Mouse (Mus musculus): Measurements from ENCODE around the gene Ssu2. TPM values are rescaled to one million over a fixed set of nuclear protein-coding genes. Genes with fewer than 3 reads are reported as not detected.

Ssu2 gene
- total RNA-seq (2021) = 1 to 10 TPM; 2.8 to 3.3 TPM
- long read RNA-seq, experiment 1, partial matches to known transcripts = 0 of 3 reads
- long read RNA-seq, experiment 1, other reads (novel, unspliced or antisense) = 3 of 3 reads
- long read RNA-seq, experiment 2, partial matches to known transcripts = 0 of 1 reads
- long read RNA-seq, experiment 2, other reads (novel, unspliced or antisense) = 1 of 1 reads

DNA sequence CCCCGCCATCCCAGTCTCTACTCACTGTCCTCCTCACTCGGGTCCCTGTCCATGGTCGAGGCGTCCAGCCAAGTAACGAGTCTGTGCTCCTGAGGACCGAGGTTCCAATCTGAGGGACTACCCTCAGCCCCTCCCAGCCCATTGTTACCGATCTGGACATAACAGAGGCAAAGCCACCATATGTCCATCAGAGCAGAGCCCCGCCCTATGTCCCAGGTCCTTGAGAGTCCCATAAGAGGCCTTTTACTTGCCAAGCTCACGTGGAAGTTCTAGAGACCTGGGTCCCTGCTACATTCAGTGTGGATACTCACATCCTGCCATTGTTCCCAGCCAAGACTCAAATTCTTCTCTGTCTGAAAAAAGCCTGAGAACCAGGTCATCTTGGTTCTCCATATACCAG is at the start of gene Ssu2:
Ssu2 (minus strand) TSS at position 77 of the 400 bp plus-strand sequence.
- no peak for DNase-seq (ENCODE audit: low spot score in 2 of 2)

DNA sequence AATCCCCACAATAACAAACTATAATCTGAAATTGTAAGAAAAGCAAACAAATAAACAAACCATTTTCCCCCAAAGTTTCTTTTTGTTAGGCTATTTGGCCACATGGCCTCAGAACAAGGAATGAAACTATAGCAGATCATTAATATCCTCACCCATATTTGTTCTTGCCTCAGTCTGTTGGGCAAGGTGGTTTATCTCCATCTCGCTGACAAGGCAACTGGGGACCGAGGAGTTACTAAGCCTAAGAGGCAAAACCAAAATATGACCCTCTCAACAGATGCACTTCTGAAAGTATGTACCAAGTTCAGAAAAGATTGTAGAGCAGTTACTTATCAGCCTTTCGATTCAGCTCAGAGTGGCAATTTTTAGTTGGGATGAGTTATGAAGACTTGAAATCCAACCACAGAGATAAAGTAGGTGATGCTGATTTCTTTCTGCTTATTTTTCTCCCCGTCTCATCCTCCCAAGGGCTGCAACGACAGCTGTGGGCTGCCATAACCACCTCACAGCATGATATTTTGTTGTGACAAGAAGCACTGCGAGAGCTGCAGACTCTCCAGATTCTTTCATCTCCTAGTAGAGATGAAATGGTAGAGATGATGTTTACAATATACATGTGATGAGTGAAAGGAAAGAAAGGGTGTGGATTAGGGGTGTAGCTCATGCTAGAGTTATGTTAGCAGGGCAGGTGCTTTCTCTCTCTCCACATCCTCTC is 38.4 kb upstream of the Ssu2 start:
- no peak for DNase-seq (ENCODE audit: low spot score in 2 of 2)

DNA sequence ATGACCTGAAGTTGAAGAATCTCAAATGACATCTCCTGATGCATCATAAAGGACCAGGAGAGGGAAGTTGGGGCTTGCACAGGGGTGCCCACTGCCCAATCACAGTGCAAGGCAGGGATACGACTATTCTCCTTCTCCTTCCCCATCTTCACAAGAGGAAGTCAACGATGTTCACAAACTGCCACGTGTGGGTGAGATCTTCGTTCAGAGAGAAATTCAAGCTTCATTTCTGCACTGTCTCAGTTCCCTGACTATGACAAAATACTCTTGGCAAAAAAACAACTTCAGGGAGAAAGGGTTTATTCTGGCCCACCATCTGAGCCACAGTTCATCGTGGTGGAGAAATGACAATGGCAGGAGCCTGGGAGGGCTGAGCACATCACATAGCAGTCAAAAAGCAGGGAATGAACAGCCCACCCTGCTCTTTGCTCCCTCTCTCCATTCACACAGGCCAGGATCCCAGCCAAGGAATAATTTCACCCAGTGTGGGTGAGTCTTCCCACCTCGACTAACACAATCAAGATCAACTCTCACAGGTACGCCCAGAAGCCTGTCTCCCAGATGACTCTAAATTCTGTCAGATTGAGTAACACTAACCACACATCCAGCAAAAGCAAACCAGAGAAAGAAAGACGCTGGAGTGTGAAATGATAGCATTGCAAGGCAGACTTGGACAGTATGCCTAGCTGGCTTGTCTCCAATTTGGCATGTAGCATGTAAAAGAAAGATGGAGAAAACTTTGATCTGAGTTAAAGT is 36.1 kb upstream of the Ssu2 start:
- peak in 1 of 2 experiments; percentile 32 for DNase-seq (ENCODE audit: low spot score in 2 of 2)

DNA sequence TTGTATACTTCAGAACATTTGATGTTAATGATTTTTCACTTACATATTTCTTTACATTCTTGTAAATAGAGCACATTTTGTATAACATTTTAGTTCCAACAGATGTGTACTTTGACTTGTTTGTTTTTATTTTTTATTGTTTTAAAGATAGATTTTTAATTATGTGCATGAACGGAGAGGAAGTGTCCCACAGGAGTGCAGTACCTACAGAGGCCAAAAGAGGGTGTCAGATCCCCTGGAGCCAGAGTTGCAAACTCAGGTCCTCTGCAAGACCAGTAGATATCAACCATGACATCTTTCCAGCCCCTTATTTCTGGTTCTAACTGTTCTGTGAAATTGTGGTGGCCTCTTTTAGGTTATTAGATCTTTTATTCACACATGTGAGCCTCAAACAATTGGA is 33.1 kb upstream of the Ssu2 start:
- DNase-seq (ENCODE audit: low spot score in 2 of 2) = no peak

DNA sequence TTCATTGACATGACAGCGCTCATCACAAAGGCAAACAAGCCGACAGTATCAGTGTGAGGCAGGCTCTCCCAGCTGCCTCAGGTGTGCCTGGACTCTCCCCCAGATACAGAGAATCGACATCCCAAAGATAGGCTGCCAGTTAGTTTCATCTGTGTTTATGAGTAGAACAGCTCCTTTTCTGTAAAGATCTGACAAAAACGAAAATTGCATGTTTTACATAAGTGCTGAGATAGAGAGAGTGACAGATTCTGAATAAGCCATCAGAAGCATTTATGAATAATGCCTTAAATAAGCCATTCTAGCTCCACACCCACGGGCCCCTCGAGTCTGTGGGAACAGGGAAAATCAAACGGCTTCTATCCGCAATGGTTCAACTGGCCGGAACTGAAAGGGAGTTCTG is 31.5 kb upstream of the Ssu2 start:
- DNase-seq (ENCODE audit: low spot score in 2 of 2) = no peak

DNA sequence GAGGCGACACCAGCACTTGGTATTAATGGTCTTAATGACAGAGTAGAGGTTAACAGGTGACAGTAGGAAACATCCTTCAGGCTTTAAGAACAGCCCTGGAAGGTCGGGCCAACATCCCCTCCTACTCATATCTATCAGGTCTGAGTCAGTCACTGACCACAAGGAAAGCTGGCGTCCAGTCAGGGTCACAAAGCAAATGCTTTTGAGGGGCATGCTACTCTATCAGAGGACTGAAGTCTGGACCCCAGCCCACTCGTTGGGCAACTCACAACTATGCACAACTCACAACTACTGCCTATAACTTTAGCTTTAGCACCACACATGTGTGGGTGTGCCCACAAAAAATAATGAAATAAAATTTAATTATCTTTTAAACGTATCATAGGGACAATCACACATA is 16.3 kb upstream of the Ssu2 start:
- no peak for DNase-seq (ENCODE audit: low spot score in 2 of 2)

DNA sequence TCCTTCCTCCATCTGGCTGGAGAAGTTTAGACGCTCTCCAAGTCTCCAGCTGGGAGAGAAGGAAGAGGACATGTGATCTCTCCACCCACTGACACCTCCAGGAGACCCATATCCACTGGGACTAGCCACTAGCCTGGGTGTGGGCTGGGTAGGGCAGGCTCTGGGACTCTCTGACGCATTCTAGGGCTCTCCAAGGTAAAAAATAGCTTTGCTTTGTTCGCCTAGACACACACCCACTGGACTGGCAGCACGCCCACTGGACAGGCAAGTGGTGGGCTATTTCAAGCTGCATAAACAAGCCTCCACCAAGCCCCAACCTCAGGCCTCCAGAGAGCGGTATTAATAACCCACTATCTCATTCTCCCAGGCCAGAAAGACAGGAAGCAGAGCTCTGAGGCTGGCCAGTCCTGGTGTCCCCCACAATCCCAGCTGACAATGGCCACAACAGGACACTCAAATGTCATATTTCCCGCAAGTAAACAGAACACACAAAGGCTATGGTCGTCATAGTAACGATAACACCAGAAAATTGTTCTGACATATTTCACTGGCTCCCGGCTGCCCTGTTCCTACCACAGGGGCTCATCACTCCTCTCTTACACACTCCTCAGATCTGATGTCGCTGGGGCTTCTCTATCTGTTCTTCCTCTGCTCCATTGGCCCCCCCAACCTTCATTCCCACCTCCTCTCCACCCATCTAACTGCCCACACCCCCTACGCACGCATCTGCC is 14.3 kb upstream of the Ssu2 start:
- DNase-seq (ENCODE audit: low spot score in 2 of 2) = peak; percentile 52 to 81

DNA sequence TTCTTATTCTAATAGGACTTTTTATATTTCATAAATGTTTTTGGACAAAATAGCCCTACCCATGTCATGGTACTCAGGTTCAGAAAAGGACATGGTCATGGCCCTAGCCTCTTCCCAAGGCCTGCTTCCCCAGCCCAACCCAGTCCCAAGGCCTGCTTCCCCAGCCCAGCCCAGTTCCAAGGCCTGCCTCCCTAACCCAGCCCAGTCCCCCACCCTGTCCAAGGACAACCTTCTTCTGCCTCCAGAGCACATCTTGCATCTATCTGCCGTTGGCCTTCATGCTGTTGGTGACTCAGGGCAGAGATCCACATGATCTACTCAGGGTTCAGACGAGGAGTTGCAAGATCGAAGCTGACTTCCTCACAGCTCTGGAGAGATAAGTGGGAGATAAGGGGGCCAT is 9.5 kb upstream of the Ssu2 start:
- DNase-seq (ENCODE audit: low spot score in 2 of 2) = no peak

DNA sequence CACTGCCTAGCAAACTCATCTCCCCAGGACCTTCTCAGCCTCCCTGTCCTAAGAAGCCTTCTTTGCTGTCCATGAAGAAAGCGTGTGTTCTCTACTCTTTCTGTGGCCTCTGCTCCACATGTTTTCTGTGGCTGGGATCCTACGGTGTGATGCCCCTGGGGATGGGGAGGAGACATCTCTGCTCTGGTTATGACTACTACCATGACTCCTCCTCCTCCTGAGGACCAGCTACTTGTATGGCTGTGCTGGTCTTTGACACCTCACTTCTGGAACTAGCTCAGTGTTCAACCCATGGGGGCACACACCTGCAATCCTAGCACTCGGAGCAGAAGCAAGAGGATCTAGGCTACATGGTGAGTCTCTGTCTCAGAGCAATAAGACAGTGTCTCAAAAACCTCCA is 8.5 kb upstream of the Ssu2 start:
- DNase-seq (ENCODE audit: low spot score in 2 of 2) = no peak

DNA sequence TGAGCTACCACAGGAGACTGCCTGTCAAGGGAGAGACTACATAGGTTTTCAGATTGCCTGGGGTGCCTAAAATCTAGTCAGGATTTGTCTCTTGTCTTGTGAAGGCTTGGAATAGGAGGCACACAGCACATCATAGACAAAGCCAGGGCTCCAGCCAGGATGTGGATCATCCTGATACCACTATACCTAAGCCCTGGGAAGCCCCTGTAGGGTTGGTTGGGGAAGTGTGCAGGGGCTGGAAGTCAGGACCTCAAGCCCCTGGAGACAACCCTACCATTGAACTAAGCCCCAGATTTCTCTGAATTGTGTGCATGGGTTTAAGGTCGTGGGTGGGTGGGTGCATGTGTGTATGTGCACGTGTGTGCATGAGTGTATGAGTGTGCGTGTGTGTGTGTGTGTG is 562 bp upstream of the Ssu2 start:
- no peak for DNase-seq (ENCODE audit: low spot score in 2 of 2)

DNA sequence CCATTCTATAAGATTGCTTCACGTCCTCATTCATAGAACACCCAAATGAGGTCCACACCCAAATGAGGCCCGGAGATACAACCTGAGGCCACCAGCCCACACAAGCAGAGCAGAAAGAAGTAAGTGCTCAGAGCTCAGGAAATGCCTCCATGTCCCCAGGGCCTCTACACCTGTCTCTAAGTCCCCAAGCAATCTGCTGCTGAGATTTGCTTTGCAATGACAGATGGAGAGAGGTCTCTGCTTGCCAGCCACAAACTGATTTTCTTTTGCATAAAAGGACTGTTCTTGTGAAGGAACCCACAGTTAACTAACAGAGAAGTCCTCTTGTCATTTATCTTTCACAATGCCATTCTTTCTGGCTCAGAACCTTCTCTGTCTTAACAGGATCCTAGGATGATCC is 1.6 kb downstream of the Ssu2 start:
- no peak for DNase-seq (ENCODE audit: low spot score in 2 of 2)

DNA sequence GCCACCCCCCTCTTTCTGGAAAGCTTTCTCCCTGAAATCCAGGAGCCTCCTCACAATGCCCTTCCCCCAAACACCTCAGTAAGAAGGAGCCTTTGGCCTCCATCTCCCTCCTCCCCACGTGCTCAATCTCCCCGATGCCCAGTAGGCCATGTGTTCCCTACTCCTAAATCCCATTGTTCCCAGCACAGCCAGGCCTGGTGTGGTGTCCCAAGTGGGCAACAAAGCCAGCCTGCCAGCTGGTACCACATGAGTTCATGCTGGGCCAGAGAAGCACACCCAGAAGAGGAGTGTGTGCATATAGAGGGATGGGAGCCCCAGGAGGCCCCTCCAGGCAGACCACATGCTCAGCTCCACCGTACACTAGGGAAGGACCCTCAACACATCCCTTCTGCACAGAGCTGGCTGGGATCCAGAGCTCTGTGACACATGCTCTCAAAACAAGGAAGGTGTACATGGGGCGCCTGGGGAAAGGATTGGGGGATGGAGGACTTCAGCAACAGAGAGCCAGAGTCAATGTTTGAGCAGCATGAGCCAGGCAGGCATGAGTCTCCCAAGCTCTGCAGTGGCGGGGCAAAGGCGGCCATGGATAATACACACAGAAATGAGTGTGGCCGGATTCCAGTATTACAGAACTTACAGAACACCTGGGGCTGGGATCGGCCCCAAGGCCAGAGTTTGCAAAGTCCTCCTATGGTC is 4.7 kb downstream of the Ssu2 start:
- DNase-seq (ENCODE audit: low spot score in 2 of 2) = no peak

DNA sequence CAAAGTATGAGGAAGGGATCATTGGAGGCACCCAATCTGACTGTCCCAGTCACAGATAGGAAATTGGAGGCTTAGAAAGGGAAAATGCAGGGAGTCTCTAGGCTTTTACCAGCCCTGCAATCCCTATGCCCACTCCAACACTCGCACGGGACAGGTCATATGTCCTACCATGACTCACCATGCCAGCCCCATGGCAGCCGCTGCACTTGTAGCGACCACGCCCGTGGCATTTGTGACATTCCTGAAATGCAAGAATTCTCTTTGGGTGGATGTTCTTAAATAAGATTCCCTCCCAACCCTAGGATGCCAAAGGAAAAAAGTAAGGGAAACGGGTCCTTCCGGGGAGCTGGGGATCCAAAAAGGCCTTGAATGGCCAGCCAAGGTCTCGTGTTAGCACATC is 8.8 kb downstream of the Ssu2 start:
- DNase-seq (ENCODE audit: low spot score in 2 of 2) = no peak

DNA sequence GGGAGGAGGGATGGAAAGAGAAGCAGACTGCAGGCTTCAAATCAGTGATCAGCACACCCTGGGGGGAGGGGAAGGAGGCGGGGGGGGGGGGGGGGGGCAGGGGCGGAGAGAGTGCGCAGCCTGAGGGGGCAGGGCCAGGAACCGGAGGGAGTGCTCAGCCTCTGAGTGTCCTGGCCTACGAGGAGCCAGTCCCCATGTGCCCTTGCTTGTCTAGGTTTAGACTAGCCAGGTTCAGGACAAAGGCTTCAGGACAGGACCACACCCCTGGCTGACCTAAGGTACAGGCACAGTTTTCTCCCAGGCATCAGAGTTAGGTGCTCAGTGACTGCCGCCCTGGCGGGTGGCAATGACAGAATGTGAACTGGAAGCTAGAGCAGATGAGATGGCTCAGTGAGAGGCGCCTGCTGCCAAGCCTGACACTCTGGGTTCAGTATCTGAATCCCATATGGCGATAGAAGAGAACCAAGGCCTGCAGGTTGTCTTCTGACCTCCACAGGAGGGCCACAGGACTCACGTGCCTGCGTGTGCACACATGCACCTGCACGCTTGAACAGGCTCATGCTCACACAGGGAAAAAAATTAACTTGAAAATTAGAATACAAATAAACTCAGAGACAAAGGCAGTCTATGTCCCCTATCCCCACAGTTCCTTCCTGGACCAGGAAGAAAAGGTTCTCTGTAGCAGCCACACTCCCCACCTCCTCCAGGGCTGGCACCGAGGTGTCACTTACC is 12.0 kb downstream of the Ssu2 start:
- DNase-seq (ENCODE audit: low spot score in 2 of 2) = no peak

DNA sequence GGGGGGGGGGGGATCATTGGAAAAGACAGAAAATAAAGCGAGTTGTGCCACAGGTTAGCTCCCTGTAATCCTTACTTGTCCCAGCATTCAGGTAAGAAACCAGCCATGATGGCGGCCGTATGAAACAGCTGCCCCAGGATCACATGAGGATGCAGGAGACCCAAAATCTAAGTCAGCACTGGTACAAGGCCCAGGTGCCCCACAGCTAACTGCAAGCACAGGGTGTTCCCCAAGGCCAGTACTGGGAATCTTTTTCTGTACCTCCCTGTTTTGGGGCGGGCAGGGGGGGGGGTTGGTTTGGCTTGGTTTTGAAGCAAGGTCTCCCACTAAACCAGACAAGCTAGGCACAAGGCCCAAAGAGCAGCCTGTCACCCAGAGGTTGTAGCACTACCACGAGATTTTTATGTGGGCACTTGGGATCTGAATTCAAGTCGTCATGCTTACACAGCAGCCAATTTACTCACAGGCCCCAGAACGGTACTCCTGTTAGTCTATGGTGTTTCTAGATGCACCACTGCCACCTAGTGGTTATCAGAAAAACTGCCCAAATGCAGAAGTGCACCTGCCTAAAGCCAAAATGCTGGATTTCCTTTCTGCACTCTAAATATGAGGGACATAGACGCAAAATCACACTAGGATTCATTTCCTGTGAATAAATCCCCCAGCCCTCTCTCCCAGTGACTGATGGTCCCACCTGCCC is 13.8 kb downstream of the Ssu2 start:
- DNase-seq (ENCODE audit: low spot score in 2 of 2) = no peak

DNA sequence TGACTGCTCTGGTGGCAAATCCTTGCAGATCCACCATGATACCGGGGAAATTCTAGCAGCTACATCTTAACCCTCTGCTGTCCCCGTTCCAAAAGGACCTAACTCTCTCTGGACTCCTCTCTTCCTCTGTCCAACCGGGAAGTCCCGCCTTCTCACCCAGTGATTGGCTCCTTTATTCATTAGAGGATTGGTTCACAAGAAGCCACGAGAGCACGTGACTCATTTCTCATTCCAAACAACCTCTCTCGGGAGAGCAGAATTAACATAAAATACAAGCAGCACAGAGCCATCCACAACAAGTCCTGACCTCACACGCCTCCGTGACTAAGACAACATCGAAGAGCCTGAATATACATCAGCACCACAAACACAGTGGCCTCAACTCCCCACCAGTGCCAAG is 22.5 kb downstream of the Ssu2 start:
- no peak for DNase-seq (ENCODE audit: low spot score in 2 of 2)

DNA sequence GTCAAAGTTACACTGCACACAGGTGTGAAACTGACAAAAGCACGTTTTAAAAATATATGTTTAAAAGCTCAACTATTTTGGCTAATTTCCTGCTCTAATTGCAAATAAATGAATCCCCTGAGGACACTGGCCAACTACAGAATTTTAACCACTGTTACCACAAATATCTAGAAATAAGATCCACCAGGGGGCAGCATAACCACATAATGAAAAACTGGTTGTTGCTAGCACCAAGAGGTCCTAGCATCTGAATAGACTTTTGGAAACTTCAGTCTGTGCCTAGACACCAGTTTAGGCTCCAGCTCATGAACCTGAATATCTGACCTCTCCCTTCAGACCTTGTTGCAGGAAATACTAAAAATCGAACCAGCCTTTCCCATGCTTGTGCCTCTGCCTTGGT is 23.2 kb downstream of the Ssu2 start:
- no peak for DNase-seq (ENCODE audit: low spot score in 2 of 2)

DNA sequence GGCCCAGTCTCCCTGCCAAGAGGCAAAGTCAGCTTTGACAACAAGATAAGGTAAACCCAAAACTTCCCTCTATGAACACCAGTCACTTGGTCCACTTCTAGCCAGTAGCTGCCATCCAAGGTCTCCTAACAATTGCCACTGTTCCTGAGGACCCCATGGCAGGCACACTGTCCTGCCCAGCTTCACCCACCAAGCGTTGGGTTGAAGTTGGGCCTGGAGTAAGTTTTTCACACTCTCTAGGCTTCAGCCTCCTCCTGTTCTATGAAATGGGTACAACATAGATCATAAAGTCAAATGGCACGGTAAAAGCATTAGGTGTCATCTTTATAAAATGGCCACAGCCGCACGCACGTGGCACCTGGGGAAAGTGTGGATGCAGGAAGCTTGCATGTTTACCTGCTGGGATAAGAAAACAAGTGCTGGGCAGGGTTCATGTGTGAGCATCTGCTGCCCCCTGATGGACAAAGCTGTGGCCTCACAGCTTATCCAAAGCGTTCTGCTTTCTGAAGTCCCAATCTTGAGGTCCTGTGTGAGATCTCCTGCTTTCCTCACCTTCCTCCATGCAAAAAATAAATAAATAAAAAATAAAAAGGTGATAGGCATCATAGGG is 25.4 kb downstream of the Ssu2 start:
- peak; percentile 36 to 65 for DNase-seq (ENCODE audit: low spot score in 2 of 2)

DNA sequence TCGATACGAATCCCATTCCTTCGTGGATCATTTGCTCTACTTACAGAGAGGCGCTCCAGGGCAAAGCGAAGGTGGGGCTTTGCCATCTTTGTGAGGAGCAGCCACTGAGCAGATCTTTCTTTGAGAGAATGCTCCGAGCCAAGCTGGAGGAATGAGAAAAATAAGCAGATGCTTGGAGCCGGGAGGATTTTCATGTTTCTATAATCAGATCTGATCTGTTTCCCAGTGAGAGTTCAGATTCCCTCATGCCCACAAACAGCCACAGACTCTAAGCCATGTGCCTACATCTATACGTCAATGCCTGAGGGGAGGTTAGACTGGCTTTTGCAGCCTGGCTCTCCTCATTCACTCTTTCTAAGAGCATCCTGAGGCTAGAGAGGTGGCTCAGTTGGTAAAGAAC is 27.1 kb downstream of the Ssu2 start:
- DNase-seq (ENCODE audit: low spot score in 2 of 2) = no peak

DNA sequence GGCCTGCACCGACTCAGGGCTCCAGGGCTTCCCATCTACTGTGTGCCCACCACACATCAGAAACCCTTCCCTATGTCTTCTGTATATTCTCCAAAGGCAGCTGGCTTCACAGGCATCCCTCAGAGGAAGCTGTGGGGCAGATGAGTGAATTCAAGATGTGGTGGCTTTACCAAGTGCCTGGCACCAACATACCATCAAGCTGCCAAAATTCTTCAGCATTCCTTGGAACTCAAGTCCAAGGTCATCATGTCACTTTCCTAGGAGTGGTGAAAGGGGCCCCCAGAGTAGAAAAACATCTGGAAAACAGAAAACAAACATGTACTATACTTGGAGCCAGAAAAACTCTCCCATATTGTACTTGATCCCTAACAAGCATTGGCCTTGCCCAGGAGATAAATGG is 28.5 kb downstream of the Ssu2 start:
- no peak for DNase-seq (ENCODE audit: low spot score in 2 of 2)
